Mouse (Mus musculus): ENCODE data around the gene Gria4.

The Gria4 gene

DNA sequence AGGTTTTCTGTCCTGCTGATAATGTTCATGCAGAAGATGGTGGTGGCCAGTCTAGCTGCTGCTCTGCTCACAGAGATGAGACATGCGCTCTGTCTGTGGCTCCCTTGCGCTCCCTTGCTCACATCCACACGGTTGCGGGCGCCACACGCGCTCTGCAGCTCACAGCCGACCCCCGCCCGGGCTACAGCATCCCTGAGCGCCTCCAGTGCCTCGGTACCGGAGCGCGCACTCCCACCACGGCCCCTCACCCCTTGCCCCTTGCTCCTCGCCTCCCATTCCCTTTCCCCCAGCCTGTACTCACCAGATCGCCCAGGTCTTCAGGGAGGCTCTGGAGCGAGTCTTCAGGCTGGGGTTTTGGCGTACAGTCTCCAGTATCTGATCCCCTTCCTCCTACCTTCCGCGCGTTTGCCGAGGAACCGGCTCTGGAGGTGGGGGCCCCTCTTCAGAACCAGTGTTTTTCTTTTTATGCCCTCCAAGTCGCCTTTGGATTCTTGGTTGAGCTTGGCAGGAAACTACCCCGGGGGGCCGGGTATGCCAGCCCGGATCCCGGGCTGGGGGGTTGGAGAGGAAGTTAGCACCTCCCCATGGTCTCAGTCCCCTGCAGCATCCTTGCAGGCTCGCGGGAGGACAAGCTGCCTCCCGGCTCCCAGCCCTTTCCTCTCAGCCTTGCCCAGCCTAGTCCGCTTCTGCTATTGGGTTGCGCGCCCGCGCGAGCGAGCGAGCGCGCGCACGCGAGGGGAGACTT, at the start of gene Gria4:
TSS of gene Gria4 (minus strand) at position 691 of the 745 bp plus-strand sequence.
- DNase-seq (ENCODE audit: low read depth, low spot score) = peak; percentile 88

GRCm38 (mm10) chr9:4810941-4811340, 14.9 kb upstream of the Gria4 start:
- DNase-seq (ENCODE audit: low read depth, low spot score) = peak; percentile 52

DNA sequence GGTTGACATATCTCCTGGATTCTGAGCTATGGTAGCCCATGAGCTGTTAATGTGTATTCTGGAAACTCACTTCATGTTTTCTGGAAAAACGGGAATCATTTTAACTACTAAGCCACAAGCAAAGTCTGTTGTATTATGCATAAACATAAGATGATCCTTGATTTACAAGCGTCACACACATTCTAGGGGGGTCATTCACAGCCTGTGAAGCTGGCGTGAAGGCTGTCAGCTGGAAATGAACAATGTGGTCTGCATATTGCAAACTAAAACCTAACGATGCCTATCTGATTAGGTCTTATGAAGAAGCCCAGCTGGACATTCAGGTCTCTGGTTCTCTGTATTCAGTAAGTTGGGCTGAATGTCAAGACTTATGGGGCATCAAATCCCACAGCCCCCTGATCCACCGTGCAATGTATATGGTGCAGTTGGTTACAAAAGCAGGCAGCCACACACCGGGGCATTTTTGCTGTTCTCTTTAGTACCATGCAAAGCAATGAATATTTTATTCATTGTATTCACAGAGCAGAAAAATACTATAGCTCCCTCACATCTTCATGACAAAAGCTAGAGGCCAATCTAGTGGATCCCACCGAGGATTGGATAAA, 7.2 kb upstream of the Gria4 start:
- no peak for DNase-seq (ENCODE audit: low read depth, low spot score)

GRCm38 (mm10) chr9:4797396-4797795, 1.4 kb upstream of the Gria4 start:
- DNase-seq (ENCODE audit: low read depth, low spot score) = no peak

DNA sequence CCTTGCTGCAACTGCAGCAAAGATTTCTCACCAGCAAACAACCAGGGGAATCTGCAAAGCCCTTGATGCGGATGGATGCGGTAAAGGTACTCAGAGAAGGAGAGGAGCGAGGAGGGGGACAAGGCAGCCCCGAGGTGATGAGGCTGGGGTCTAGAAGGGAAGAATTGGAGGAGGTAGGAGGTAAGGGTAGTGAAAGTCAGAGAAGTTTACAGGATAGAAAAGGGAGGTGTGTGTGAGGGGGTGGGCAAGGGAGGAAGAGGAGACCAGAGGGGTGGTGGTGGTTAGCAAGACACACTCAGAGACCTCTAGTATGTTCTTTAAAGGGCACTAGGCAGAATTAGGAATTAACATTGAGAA, 233 bp upstream of the Gria4 start:
- DNase-seq (ENCODE audit: low read depth, low spot score) = no peak

- no peak for DNase-seq (ENCODE audit: low read depth, low spot score)
These were observed 959 bp downstream of the Gria4 start for GRCm38 (mm10) chr9:4795075-4795474.

DNA sequence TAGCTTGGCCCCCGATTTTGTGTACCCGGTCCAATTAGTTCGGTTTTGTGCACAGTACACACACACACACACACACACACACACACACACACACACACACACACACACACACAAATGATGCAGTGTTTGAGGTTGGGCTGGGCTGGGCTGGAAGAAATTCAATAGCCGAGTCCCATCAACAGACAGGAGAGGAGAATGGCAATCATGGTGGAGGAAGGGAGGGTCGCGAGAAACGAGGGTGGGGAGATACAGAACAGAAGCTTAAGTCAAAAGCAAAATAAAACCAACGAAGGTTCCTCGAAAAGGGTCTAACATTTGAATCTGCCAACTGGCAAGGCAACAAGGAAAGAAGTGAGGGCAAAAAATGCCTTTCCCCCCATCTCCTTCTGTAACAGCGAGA, 1.6 kb downstream of the Gria4 start:
- DNase-seq (ENCODE audit: low read depth, low spot score) = no peak

DNA sequence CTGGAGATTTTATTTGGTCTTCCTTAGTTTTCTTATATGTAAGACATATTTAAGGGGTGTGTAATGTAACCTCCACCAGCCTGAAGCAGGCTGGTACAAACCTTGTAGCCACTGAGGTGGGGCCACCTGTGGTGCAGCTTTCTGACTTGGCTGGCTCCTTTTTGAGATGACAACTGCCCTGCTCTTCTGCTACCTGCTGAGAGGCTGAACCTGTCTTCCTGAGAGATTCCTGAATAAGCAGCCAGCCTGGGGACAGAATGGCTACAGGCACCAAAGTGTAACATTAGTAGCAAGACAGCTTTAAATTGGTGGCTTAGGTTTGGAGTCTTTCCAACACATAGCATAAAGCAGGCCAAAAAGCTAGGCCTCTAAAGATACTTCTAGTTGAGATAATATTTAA, 46.6 kb downstream of the Gria4 start:
- DNase-seq (ENCODE audit: low read depth, low spot score) = peak; percentile 37

- DNase-seq (ENCODE audit: low read depth, low spot score) = no peak
These were observed 81.9 kb downstream of the Gria4 start for GRCm38 (mm10) chr9:4714086-4714485.

DNA sequence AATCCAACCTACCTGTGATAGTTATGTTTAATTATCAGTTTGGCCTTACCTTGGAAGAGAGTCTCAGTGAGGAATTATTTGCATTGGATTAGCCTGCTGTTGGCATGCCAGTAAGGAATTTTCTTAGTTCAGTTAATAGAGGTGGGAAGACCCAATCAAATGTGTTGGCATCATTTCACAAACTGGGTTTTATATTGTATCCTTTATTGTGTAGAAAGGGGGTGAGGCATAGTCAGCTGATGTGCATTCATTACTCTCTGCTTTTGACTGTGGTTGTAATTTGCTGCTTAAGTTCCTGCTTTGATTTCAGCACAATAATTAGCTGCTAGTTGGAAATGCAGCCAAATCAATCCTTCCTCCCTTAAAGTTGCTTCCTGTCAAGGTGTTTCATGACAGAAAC, 83.7 kb downstream of the Gria4 start:
- no peak for DNase-seq (ENCODE audit: low read depth, low spot score)

DNA sequence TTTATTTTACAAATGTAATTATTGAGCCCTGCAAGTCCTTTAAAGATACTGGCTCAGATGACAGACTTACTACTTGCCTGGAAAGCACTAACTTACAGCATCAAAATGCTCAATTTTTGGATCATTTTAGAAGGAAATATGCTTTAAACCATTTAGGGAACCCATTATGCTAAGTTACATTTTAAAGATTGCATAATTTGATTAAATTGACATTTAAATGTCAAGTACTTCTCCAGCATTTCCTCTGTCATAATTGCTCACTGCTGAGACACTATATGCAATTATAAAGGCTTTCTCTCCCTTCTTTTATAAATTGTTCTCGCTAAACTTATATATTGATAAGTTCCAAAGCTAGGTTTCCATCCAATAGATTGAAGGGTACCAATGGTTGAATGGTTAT, 108.9 kb downstream of the Gria4 start:
- no peak for DNase-seq (ENCODE audit: low read depth, low spot score)

DNA sequence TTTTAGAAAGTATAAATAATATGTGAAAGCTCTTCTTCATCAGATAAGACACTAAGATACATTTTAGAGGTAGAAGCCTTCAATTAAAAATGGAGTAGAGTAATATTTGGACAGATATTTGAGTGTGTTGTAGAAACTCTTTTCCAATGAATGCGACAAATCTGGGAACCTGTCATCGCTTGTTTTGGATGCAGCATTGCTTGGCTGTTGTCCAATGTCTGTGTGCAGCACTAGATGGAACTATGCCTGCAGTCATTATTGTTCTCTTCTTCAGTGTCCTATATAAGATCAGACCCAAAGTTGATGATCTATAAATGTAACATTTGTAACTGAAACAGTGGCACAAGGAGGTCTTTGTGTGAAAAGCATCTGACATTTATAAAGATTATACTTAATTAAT, 115.8 kb downstream of the Gria4 start:
- DNase-seq (ENCODE audit: low read depth, low spot score) = no peak

GRCm38 (mm10) chr9:4679099-4679498, 116.9 kb downstream of the Gria4 start:
- no peak for DNase-seq (ENCODE audit: low read depth, low spot score)

DNA sequence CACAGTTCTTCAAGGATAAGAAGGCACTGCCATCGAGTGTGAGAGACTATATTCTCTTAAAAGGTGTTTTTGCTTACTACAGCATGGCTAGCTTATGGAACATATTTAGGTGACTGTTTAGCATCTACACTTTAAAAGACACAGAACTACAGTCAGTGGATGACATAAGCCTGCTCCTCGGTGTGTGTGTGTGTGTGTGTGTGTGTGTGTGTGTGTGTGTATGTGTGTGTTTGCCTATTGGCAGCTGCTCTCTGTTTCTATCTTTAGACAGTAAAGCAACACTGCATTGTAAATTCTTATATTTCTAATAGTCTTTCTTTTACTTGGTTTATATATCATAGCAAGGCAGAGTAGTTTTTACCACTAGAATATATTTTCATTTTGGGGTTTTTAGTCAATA, 130.3 kb downstream of the Gria4 start:
- no peak for DNase-seq (ENCODE audit: low read depth, low spot score)

DNA sequence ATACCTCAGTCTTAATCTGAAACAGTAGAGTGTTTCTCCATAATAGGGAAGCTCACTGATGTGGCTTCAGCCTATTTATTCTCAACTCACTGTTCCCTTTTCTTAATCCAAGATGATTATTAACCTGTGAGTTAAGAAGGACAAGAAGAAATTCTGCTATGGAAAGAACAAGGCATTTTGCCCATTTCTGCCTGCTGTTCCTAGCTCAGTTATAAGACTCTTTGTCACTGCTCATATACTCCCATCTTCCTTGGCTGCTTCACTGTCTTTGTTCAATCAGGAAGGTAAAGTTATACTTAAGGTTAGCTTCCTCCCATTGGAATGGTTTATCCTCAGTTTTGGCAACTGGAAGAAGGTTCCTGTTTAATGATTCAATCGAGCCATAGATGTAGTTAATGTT, 133.6 kb downstream of the Gria4 start:
- no peak for DNase-seq (ENCODE audit: low read depth, low spot score)

- DNase-seq (ENCODE audit: low read depth, low spot score) = no peak
These were observed 137.1 kb downstream of the Gria4 start for GRCm38 (mm10) chr9:4658951-4659350.

DNA sequence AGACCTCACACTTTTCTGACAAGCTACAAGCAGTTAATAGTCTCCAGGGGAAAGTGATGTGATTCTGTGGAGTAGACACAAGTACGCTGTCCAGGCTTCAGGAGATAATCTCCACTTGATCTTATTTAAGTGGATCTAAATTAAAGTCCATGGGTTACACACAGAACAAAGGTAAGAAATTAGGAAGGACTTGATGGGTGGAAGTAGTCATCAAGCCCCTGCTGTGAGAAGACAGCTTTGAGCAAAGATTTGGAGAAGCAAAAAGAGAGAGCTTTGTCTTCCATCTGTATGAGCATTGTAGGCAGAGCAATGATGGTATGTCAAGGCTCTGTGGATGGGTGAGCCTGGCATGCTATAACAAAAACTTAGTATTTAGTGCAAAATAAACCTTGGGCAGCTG, 141.7 kb downstream of the Gria4 start:
- peak; percentile 37 for DNase-seq (ENCODE audit: low read depth, low spot score)

GRCm38 (mm10) chr9:4639192-4639900, 156.7 kb downstream of the Gria4 start:
- DNase-seq (ENCODE audit: low read depth, low spot score) = no peak

DNA sequence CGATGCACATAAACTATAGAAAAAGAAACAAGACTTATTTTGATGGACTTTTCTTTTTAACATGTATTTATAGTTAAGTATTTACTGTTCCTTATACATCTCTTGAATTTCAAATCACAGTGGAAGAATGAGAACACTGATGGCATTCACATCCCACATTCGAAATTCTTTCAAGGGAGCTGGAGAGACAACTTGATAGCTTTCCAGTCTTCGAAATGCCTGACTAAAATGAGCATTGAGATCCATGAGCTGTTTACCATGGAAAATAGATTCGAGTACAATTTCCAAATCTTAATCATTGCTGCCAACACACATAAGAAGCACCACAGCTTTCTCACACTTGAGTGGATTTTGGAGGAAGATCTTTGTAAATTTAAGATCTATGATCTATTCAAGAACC, 164.1 kb downstream of the Gria4 start:
- DNase-seq (ENCODE audit: low read depth, low spot score) = no peak

GRCm38 (mm10) chr9:4615286-4615685, 180.7 kb downstream of the Gria4 start:
- DNase-seq (ENCODE audit: low read depth, low spot score) = no peak

DNA sequence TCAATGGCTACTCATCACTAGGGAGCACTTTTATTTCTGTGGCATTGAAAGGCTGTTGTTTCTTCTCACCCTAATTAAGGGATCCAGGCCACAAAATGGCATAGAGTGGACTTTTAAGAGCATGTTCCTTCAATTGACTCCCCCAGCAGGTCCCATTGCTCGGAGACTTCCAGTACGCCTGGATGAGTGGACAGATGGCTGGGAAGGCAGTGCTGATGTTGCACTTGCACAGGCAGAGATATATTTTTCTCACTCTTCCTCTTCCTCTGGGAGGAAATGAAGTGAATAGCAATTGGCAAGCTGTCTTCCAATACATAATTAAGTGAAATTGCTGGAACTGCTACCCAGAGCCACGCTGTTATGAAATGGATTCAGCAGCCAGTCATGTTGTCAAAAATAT, 190.7 kb downstream of the Gria4 start:
- DNase-seq (ENCODE audit: low read depth, low spot score) = no peak

DNA sequence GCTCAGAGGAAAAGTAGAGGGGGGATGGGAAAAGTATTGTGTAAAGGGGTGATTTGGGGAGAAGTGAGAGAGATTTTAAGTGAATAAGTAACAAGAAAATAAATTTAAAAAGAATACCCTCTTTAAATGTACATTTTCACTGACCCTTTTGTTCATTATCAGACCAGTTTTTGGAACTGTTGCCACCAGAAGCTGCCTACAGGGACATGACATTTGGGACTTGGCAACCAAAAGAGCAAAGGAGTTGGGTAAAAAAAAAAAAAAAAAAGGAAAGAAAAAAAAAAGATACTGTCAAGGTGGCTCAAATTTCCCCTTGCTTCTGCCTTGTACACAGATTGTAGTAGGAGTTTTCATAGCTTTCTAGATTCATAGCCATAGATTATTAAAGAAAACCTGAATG, 191.8 kb downstream of the Gria4 start:
- DNase-seq (ENCODE audit: low read depth, low spot score) = no peak

- no peak for DNase-seq (ENCODE audit: low read depth, low spot score)
These were observed 194.2 kb downstream of the Gria4 start for GRCm38 (mm10) chr9:4601788-4602187.
